Mouse (Mus musculus): ENCODE measurements at regions not wholly inside any gene's neighbourhood (a gene's known extent, or its start where the extent isn't known, plus 50 kb on each side); places are given as distances from the start of the nearest gene placed in this dataset.

DNA sequence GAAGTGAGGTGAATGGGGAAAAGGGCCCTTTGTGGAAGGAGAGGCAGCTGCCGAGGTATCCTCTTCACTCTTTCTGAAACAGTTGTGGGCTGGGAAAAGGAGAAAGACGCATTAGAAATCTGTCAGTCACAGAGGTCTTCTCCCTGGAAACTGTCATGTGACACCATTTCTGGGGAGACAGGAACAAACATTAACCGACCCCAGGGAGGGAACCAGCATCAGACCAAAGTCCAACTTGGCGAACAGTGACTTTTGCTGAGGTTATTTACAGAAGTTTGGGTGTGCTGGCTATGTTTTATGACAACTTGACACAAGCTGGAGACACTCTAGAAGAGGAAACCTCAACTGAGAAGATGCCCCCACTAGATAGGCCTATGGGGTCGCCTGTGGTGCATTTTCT, 506.9 kb downstream of the Tshz3 start:
- TF ChIP-seq CTCF (conservative IDR thresholded peaks at IDR 0.05; ENCODE audit: insufficient read depth, insufficient read length, low read depth, low read length): no peak
- TF ChIP-seq POLR2A (IDR thresholded peaks at IDR 0.05; ENCODE audit: low read depth, low read length): no peak

Measured in kidney, adult 2 months (tissue).